In genomic region chr6:97046541-97046940, GRCm38 (mm10) we compare ENCODE assay signal across 23 mouse cellular contexts. TPM values are rescaled to one million over a fixed set of nuclear protein-coding genes. Genes with fewer than 3 reads are reported as not detected.
"Had no signal": no experiment of that assay in that cellular context is flagged by ENCODE, and none has a peak within 500 bp of the region (broad histone marks: within the 10 kb centered on the region; RNA-seq: fewer than 3 reads in every experiment).

No protein-coding gene starts in this region.

- H3K4me1 ChIP-seq: liver, embryonic 15.5 days had no signal

- H3K9ac ChIP-seq: liver, embryonic 15.5 days; liver, postnatal 0 days; lung, embryonic 14.5 days; neural tube, embryonic 13.5 days; neural tube, embryonic 15.5 days had no signal

- H3K27me3 ChIP-seq: liver, embryonic 15.5 days; neural tube, embryonic 15.5 days had no signal

- H3K36me3 ChIP-seq: liver, embryonic 15.5 days; midbrain, embryonic 10.5 days; neural tube, embryonic 13.5 days; neural tube, embryonic 15.5 days had no signal

- H3K4me2 ChIP-seq: liver, embryonic 15.5 days; lung, embryonic 14.5 days; neural tube, embryonic 13.5 days; neural tube, embryonic 15.5 days had no signal

- ATAC-seq: liver, postnatal 0 days; midbrain, embryonic 16.5 days had no signal

- DNase-seq: liver, postnatal 0 days; lung, embryonic 14.5 days; lung, postnatal 10 days; lung, postnatal 4 days; midbrain, embryonic 14.5 days; retina, postnatal 1 day; right cerebral cortex, adult 18-20 months; right cerebral cortex, postnatal 25 days; right cerebral cortex, postnatal 4 days; spleen, adult 18-20 months; thymus, adult 2 months; thymus, postnatal 25 days; thymus, postnatal 4 days had no signal

- H3K9me3 ChIP-seq: liver, embryonic 15.5 days; midbrain, embryonic 10.5 days; neural tube, embryonic 13.5 days; neural tube, embryonic 15.5 days had no signal

- H3K4me3 ChIP-seq: liver, embryonic 15.5 days; midbrain, embryonic 10.5 days; myocyte; neural tube, embryonic 13.5 days; neural tube, embryonic 15.5 days had no signal

- H3K27ac ChIP-seq: liver, embryonic 15.5 days; midbrain, embryonic 10.5 days; neural tube, embryonic 13.5 days; neural tube, embryonic 15.5 days had no signal

RNA-seq across cellular contexts. Expression of gene Fam19a4, which starts 13.7 kb away (rescaled TPM):
- total RNA-seq: megakaryocyte, adult 5-6 weeks; megakaryocyte-erythroid progenitor cell, adult 5-6 weeks had no signal
- polyA plus RNA-seq: liver, embryonic 15.5 days; liver, postnatal 0 days; lung, embryonic 14.5 days; myocyte; small intestine, adult 2 months; urinary bladder, adult 2 months had no signal
